Mouse (Mus musculus): ENCODE results near the gene Arfgap2.

DNA sequence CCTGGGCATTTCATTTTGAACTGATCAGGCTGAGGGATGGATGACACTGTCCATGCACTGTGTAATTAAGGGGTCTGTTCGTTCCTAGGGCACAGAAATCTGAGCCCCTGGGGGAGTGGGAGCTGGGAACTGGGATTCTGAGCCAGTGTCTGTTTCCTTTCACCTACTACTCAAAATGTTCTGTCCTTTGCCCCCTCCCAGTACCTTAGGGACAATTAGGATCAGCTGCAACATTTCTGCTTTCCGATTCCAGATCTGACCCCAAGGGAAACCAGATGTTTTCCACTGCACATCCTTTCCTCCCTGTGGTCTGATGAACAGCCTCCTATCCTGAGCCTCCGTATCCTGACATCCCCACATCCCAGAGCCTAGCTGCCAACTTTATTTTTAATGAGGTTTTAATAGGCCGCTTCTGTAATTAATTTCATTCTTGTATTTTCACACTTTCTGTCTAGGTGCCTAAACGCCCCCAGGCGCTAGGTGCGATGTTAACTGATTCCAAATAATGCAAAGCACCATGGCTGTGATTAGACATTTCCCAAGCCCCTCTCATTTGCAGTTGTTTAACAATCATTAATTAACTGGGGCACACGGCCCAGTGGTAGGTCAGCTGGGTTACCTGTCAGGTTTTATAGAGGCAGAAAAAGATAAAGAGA is 9.9 kb upstream of the Arfgap2 start:
- no peak for TF ChIP-seq POLR2A (IDR thresholded peaks at IDR 0.05; ENCODE audit: insufficient read depth, low read depth, low read length)
- TF ChIP-seq EP300 (IDR thresholded peaks at IDR 0.05; ENCODE audit: insufficient read depth, low read depth, low read length) = no peak
- no peak for TF ChIP-seq CTCF (IDR thresholded peaks at IDR 0.05)
